Mouse (Mus musculus): ENCODE measurements around the gene Cd3eap. TPM values are rescaled to one million over a fixed set of nuclear protein-coding genes. Genes with fewer than 3 reads are reported as not detected.

The Cd3eap gene
- polyA plus RNA-seq, 1 experiment, result 5.3 TPM

DNA sequence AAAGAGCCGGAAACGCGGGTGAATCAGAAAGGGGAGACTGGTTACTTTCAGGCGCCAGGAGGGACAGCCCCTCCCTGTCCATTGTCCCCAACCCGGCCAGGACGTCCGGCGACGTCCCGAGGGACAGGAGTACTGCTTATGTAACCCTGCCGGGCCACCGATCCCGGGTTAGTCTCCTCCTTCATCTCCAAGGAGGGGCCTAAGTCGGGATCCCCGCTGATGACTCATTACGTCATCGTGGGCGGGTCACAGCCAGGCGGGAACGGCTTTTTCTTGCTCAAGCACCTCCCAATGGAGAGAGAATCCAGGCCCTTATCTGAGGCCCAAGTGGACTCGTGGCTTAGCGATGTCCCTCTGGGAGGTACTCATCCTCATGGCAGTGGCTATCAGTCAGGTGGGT lies 32.2 kb downstream of the Cd3eap start:
- Histone ChIP-seq H3K4me3 (ENCODE audit: insufficient read depth, low read depth, low read length) (peak overlapping the region; percentile 5), H3K4me1 (ENCODE audit: control insufficient read depth, insufficient read depth, low read length) (peaks cover 4% of the 10 kb centered on the region; the same call in 1 of the 2 replicates), H3K27ac (ENCODE audit: insufficient read depth, low read depth, low read length) (peak overlapping the region; percentile 84), H3K27me3 (replicated peaks; ENCODE audit: control insufficient read depth, insufficient read depth, low read length) (no peaks in the 10 kb centered on the region), H3K36me3 (ENCODE audit: control insufficient read depth, insufficient read depth, low read length) (no peaks in the 10 kb centered on the region)
- WGBS, result under 1% methylated on average over 22 of the region's 22 CpGs
- TF ChIP-seq CTCF (conservative IDR thresholded peaks at IDR 0.05; ENCODE audit: insufficient read depth, insufficient read length, low read depth, low read length) (no peak), POLR2A (IDR thresholded peaks at IDR 0.05; ENCODE audit: low read depth, low read length) (peak; percentile 15)
- peak; percentile 97 for DNase-seq

- TF ChIP-seq CTCF (conservative IDR thresholded peaks at IDR 0.05; ENCODE audit: insufficient read depth, insufficient read length, low read depth, low read length) (no peak), POLR2A (IDR thresholded peaks at IDR 0.05; ENCODE audit: low read depth, low read length) (no peak)
- DNase-seq, result peak; percentile 96
- WGBS, result under 1% methylated on average over 20 of the region's 20 CpGs
- Histone ChIP-seq H3K27me3 (replicated peaks; ENCODE audit: control insufficient read depth, insufficient read depth, low read length) (no peaks in the 10 kb centered on the region), H3K4me3 (ENCODE audit: insufficient read depth, low read depth, low read length) (peak overlapping the region; percentile 5), H3K36me3 (ENCODE audit: control insufficient read depth, insufficient read depth, low read length) (no peaks in the 10 kb centered on the region), H3K27ac (ENCODE audit: insufficient read depth, low read depth, low read length) (peak overlapping the region; percentile 84), H3K4me1 (ENCODE audit: control insufficient read depth, insufficient read depth, low read length) (peaks cover 4% of the 10 kb centered on the region; the same call in 1 of the 2 replicates)
Observed at GRCm38 (mm10) chr7:19326359-19326758, 32.9 kb downstream of the Cd3eap start.

- DNase-seq, result no peak
- Histone ChIP-seq H3K4me1 (ENCODE audit: control insufficient read depth, insufficient read depth, low read length) (peaks cover 4% of the 10 kb centered on the region; the same call in 1 of the 2 replicates), H3K27me3 (replicated peaks; ENCODE audit: control insufficient read depth, insufficient read depth, low read length) (no peaks in the 10 kb centered on the region), H3K4me3 (ENCODE audit: insufficient read depth, low read depth, low read length) (no peak overlapping the region), H3K27ac (ENCODE audit: insufficient read depth, low read depth, low read length) (no peak overlapping the region), H3K36me3 (ENCODE audit: control insufficient read depth, insufficient read depth, low read length) (no peaks in the 10 kb centered on the region)
- no peak for TF ChIP-seq CTCF (conservative IDR thresholded peaks at IDR 0.05; ENCODE audit: insufficient read depth, insufficient read length, low read depth, low read length)
- no peak for TF ChIP-seq POLR2A (IDR thresholded peaks at IDR 0.05; ENCODE audit: low read depth, low read length)
- WGBS, result 78% methylated on average over 21 of the region's 21 CpGs
Observed at GRCm38 (mm10) chr7:19325262-19326199, 33.8 kb downstream of the Cd3eap start.

DNA sequence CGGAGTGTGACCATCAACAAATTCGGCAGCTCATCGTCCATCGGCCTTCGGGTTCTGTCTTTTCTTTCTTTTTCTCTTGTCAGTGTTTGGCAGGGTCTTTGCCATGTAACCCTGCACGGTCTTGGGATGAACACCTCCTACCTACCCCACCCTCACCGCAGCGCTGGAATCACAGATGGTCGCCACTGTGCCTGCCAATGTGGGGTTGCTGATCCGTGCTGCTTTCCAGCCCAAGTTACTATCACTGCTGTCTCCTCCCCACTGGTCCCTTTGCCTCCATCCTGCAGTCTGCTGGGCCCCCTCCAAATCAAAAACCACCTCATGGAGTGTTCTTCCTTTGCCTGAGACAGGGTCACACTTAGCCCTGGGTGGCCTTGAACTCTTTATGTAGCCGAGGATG lies 35.1 kb downstream of the Cd3eap start:
- TF ChIP-seq CTCF (conservative IDR thresholded peaks at IDR 0.05; ENCODE audit: insufficient read depth, insufficient read length, low read depth, low read length) (no peak), POLR2A (IDR thresholded peaks at IDR 0.05; ENCODE audit: low read depth, low read length) (no peak)
- Histone ChIP-seq H3K27me3 (replicated peaks; ENCODE audit: control insufficient read depth, insufficient read depth, low read length) (no peaks in the 10 kb centered on the region), H3K4me3 (ENCODE audit: insufficient read depth, low read depth, low read length) (no peak overlapping the region), H3K27ac (ENCODE audit: insufficient read depth, low read depth, low read length) (no peak overlapping the region), H3K36me3 (ENCODE audit: control insufficient read depth, insufficient read depth, low read length) (no peaks in the 10 kb centered on the region), H3K4me1 (ENCODE audit: control insufficient read depth, insufficient read depth, low read length) (peaks cover 11% of the 10 kb centered on the region; the same call in 1 of the 2 replicates)
- no peak for DNase-seq
- 89% methylated on average over 11 of the region's 11 CpGs for WGBS

GRCm38 (mm10) chr7:19322489-19322888 lies 36.8 kb downstream of the Cd3eap start:
- no peak overlapping the region for H3K27ac ChIP-seq (ENCODE audit: insufficient read depth, low read depth, low read length)
- WGBS, result 55% methylated on average over 9 of the region's 9 CpGs
- H3K27me3 ChIP-seq (replicated peaks; ENCODE audit: control insufficient read depth, insufficient read depth, low read length), result no peaks in the 10 kb centered on the region
- peaks cover 11% of the 10 kb centered on the region; the same call in 1 of the 2 replicates for H3K4me1 ChIP-seq (ENCODE audit: control insufficient read depth, insufficient read depth, low read length)
- DNase-seq, result no peak
- no peak for TF ChIP-seq CTCF (conservative IDR thresholded peaks at IDR 0.05; ENCODE audit: insufficient read depth, insufficient read length, low read depth, low read length)
- no peak for TF ChIP-seq POLR2A (IDR thresholded peaks at IDR 0.05; ENCODE audit: low read depth, low read length)
- H3K36me3 ChIP-seq (ENCODE audit: control insufficient read depth, insufficient read depth, low read length), result no peaks in the 10 kb centered on the region
- no peak overlapping the region for H3K4me3 ChIP-seq (ENCODE audit: insufficient read depth, low read depth, low read length)

DNA sequence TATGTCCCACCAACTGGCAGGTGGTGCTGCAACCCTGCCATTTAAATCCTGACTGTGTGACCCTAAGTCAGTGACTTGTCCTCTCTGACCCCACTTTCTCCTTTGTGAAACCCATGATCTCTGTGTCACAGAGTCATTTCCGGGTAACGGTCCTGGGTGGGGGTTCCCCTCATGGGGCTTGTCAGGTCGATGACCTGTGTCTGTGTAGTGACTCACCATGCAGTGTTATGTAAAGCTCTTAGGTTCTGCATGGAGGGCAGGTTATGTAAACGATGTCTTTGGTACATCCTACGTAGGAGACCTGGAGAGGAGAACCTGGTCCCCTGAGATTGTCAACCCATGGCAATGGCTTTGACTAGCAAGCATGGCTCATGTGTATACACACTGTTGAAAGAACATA lies 37.8 kb downstream of the Cd3eap start:
- 40% methylated on average over 5 of the region's 5 CpGs for WGBS

GRCm38 (mm10) chr7:19320637-19321036 lies 38.6 kb downstream of the Cd3eap start:
- H3K4me3 ChIP-seq (ENCODE audit: insufficient read depth, low read depth, low read length), result no peak overlapping the region
- no peak for DNase-seq
- no peaks in the 10 kb centered on the region for H3K27me3 ChIP-seq (replicated peaks; ENCODE audit: control insufficient read depth, insufficient read depth, low read length)
- H3K36me3 ChIP-seq (ENCODE audit: control insufficient read depth, insufficient read depth, low read length), result no peaks in the 10 kb centered on the region
- TF ChIP-seq CTCF (conservative IDR thresholded peaks at IDR 0.05; ENCODE audit: insufficient read depth, insufficient read length, low read depth, low read length) (no peak), POLR2A (IDR thresholded peaks at IDR 0.05; ENCODE audit: low read depth, low read length) (no peak)
- peaks cover 7% of the 10 kb centered on the region; the same call in 1 of the 2 replicates for H3K4me1 ChIP-seq (ENCODE audit: control insufficient read depth, insufficient read depth, low read length)
- WGBS, result 28% methylated on average over 7 of the region's 7 CpGs
- H3K27ac ChIP-seq (ENCODE audit: insufficient read depth, low read depth, low read length), result no peak overlapping the region

More for the DNA sequence above, 37.8 kb downstream of the Cd3eap start:
- Histone ChIP-seq H3K4me1 (ENCODE audit: control insufficient read depth, insufficient read depth, low read length) (peaks cover 7% of the 10 kb centered on the region; the same call in 1 of the 2 replicates), H3K27me3 (replicated peaks; ENCODE audit: control insufficient read depth, insufficient read depth, low read length) (no peaks in the 10 kb centered on the region), H3K36me3 (ENCODE audit: control insufficient read depth, insufficient read depth, low read length) (no peaks in the 10 kb centered on the region), H3K27ac (ENCODE audit: insufficient read depth, low read depth, low read length) (no peak overlapping the region), H3K4me3 (ENCODE audit: insufficient read depth, low read depth, low read length) (no peak overlapping the region)
- TF ChIP-seq CTCF (conservative IDR thresholded peaks at IDR 0.05; ENCODE audit: insufficient read depth, insufficient read length, low read depth, low read length) (no peak), POLR2A (IDR thresholded peaks at IDR 0.05; ENCODE audit: low read depth, low read length) (no peak)
- no peak for DNase-seq
